ENCODE assay signal across 26 mouse cellular contexts in the genomic region with DNA sequence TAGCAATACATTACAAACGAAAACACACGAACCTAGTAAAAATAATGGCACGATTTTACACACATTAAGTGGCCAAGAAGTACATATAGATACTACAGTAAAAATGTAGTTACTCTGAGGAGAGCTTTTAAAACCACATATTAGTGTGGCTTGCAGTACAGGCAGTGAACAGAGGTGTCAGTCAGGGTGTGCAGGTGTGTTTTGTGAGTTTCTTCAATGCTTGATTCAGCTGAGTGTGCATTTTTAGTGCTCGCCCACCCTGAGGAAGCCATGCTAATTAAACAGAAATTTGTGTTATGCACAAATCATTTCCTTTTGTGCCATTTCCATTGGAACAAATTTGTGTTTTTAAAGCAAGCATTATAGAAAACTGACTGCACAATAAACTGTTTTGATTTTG.
DNase-seq lines count a peak whose midpoint lies in the region; ATAC-seq and TF ChIP-seq lines count a peak whose summit lies in the region.
"Had no signal": no experiment of that assay in that cellular context is flagged by ENCODE, and none has a peak within 500 bp of the region (broad histone marks: within the 10 kb centered on the region; RNA-seq: fewer than 3 reads in every experiment).

No protein-coding gene starts in this region.

- H3K9ac ChIP-seq in hindbrain, postnatal 0 days (replicated peaks; ENCODE audit: low read length) = no peak overlapping the region
- H3K9ac ChIP-seq in neural tube, embryonic 15.5 days (replicated peaks) = no peak overlapping the region
- no peak overlapping the region for H3K9ac ChIP-seq in stomach, postnatal 0 days (ENCODE audit: low read length)
- H3K9ac ChIP-seq: embryonic facial prominence, embryonic 15.5 days; heart, embryonic 15.5 days; hindbrain, embryonic 14.5 days had no signal

- H3K4me1 ChIP-seq in hindbrain, postnatal 0 days (ENCODE audit: insufficient read depth, low read length) = no peaks in the 10 kb centered on the region
- H3K4me1 ChIP-seq in hindbrain, embryonic 10.5 days (replicated peaks) = no peaks in the 10 kb centered on the region
- H3K4me1 ChIP-seq in neural tube, embryonic 15.5 days = no peaks in the 10 kb centered on the region
- no peaks in the 10 kb centered on the region for H3K4me1 ChIP-seq in stomach, postnatal 0 days (replicated peaks; ENCODE audit: control insufficient read depth, insufficient read depth)
- H3K4me1 ChIP-seq: embryonic facial prominence, embryonic 15.5 days; forebrain, embryonic 10.5 days; heart, embryonic 15.5 days had no signal

- ATAC-seq in CD4-positive, CD25-positive, alpha-beta regulatory T cell, adult 4 months = no peak
- ATAC-seq in hindbrain, postnatal 0 days = no peak
- 0 out of 2 replicates have a peak, but pooled peaks have one; percentile 53 for ATAC-seq in neural tube, embryonic 15.5 days (ENCODE audit: low FRiP score)
- ATAC-seq in stomach, postnatal 0 days (ENCODE audit: low FRiP score, low TSS enrichment) = no peak
- ATAC-seq: activated CD4-positive, CD25-positive, alpha-beta regulatory T cell, adult 4 months; forebrain, embryonic 14.5 days; intestine, embryonic 16.5 days; Patski had no signal

- TF ChIP-seq CTCF in hindbrain, postnatal 0 days (IDR thresholded peaks at IDR 0.05; ENCODE audit: low read depth) = peak; percentile 44; the same call in 1 of the 2 replicates
- TF ChIP-seq CTCF in stomach, postnatal 0 days (IDR thresholded peaks at IDR 0.05; ENCODE audit: low read depth) = 0 out of 2 replicates have a peak, but pooled peaks have one; percentile 4

- no peaks in the 10 kb centered on the region for H3K9me3 ChIP-seq in hindbrain, postnatal 0 days (ENCODE audit: low read length)
- no peaks in the 10 kb centered on the region for H3K9me3 ChIP-seq in hindbrain, embryonic 10.5 days
- no peaks in the 10 kb centered on the region for H3K9me3 ChIP-seq in neural tube, embryonic 15.5 days (replicated peaks)
- H3K9me3 ChIP-seq in stomach, postnatal 0 days (ENCODE audit: control insufficient read depth, low read length) = no peaks in the 10 kb centered on the region
- H3K9me3 ChIP-seq: embryonic facial prominence, embryonic 15.5 days; forebrain, embryonic 10.5 days; heart, embryonic 15.5 days had no signal

- H3K36me3 ChIP-seq in hindbrain, postnatal 0 days (ENCODE audit: insufficient read depth, low read length) = no peaks in the 10 kb centered on the region
- H3K36me3 ChIP-seq in hindbrain, embryonic 10.5 days = no peaks in the 10 kb centered on the region
- H3K36me3 ChIP-seq in neural tube, embryonic 15.5 days = no peaks in the 10 kb centered on the region
- H3K36me3 ChIP-seq in stomach, postnatal 0 days (ENCODE audit: control insufficient read depth, insufficient read depth, low read length) = no peaks in the 10 kb centered on the region
- H3K36me3 ChIP-seq: embryonic facial prominence, embryonic 15.5 days; forebrain, embryonic 10.5 days; heart, embryonic 15.5 days had no signal

- no peaks in the 10 kb centered on the region for H3K27me3 ChIP-seq in hindbrain, postnatal 0 days (ENCODE audit: insufficient read depth, low read length)
- no peaks in the 10 kb centered on the region for H3K27me3 ChIP-seq in hindbrain, embryonic 10.5 days (ENCODE audit: insufficient read depth, poor library complexity, severe bottlenecking)
- H3K27me3 ChIP-seq in neural tube, embryonic 15.5 days (replicated peaks) = no peaks in the 10 kb centered on the region
- no peaks in the 10 kb centered on the region for H3K27me3 ChIP-seq in stomach, postnatal 0 days (ENCODE audit: control insufficient read depth, insufficient read depth, low read length)
- H3K27me3 ChIP-seq: embryonic facial prominence, embryonic 15.5 days; heart, embryonic 15.5 days; Patski had no signal

- no peak overlapping the region for H3K4me2 ChIP-seq in hindbrain, postnatal 0 days (ENCODE audit: low read depth, low read length)
- no peak overlapping the region for H3K4me2 ChIP-seq in neural tube, embryonic 15.5 days
- H3K4me2 ChIP-seq in stomach, postnatal 0 days (replicated peaks; ENCODE audit: low read depth) = no peak overlapping the region
- H3K4me2 ChIP-seq: embryonic facial prominence, embryonic 15.5 days; heart, embryonic 11.5 days; heart, embryonic 15.5 days; hindbrain, embryonic 14.5 days had no signal

- H3K27ac ChIP-seq in hindbrain, postnatal 0 days = no peak overlapping the region
- no peak overlapping the region for H3K27ac ChIP-seq in hindbrain, embryonic 10.5 days
- H3K27ac ChIP-seq in neural tube, embryonic 15.5 days (replicated peaks) = peak overlapping the region; percentile 37; the same call in 1 of the 2 replicates
- no peak overlapping the region for H3K27ac ChIP-seq in stomach, postnatal 0 days (replicated peaks)
- H3K27ac ChIP-seq: embryonic facial prominence, embryonic 15.5 days; forebrain, embryonic 10.5 days; gastrocnemius, adult 2 months; heart, embryonic 15.5 days; hindbrain, embryonic 14.5 days had no signal

- no peak for TF ChIP-seq EP300 in stomach, postnatal 0 days (optimal IDR thresholded peaks at IDR 0.05)

- peak; percentile 18 for DNase-seq in CD4-positive, CD25-positive, alpha-beta regulatory T cell, adult 2 months (ENCODE audit: low read depth, low spot score)
- DNase-seq in hindbrain, postnatal 0 days (ENCODE audit: low spot score) = no peak
- DNase-seq in hindbrain, embryonic 10.5 days (ENCODE audit: low spot score) = no peak
- no peak for DNase-seq in neural tube, embryonic 10.5 days (ENCODE audit: extremely low spot score, low spot score)
- DNase-seq in stomach, postnatal 0 days (ENCODE audit: low spot score) = no peak
- DNase-seq in B cell, adult 2 months = no peak
- DNase-seq: adrenal gland, postnatal 25 days; cerebellum, adult 2 months; cerebellum, postnatal 10 days; embryo, embryonic 11 days; gastrocnemius, adult 2 months; gastrocnemius, postnatal 36 days; heart, adult 18-20 months; heart, postnatal 14 days had no signal

- WGBS in hindbrain, postnatal 0 days = 84% methylated on average over 4 of the region's 4 CpGs
- 92% methylated on average over 4 of the region's 4 CpGs for WGBS in hindbrain, embryonic 10.5 days
- 77% methylated on average over 4 of the region's 4 CpGs for WGBS in neural tube, embryonic 15.5 days
- 88% methylated on average over 4 of the region's 4 CpGs for WGBS in stomach, postnatal 0 days

- no peak overlapping the region for H3K4me3 ChIP-seq in hindbrain, postnatal 0 days (ENCODE audit: low read length)
- no peak overlapping the region for H3K4me3 ChIP-seq in hindbrain, embryonic 10.5 days
- H3K4me3 ChIP-seq in neural tube, embryonic 15.5 days (replicated peaks) = no peak overlapping the region
- H3K4me3 ChIP-seq in stomach, postnatal 0 days (ENCODE audit: low read depth, low read length) = no peak overlapping the region
- H3K4me3 ChIP-seq: embryonic facial prominence, embryonic 15.5 days; erythroblast, embryonic 14.5 days; forebrain, embryonic 10.5 days; gastrocnemius, adult 2 months; heart, embryonic 15.5 days had no signal
